Mouse (Mus musculus): Measurements from ENCODE around the gene Surf2.

The Surf2 gene

GRCm38 (mm10) chr2:26914148-26914941, 1.8 kb upstream of the Surf2 start:
- no peak for DNase-seq

GRCm38 (mm10) chr2:26916738-26917137, 571 bp downstream of the Surf2 start:
- no peak for DNase-seq

DNA sequence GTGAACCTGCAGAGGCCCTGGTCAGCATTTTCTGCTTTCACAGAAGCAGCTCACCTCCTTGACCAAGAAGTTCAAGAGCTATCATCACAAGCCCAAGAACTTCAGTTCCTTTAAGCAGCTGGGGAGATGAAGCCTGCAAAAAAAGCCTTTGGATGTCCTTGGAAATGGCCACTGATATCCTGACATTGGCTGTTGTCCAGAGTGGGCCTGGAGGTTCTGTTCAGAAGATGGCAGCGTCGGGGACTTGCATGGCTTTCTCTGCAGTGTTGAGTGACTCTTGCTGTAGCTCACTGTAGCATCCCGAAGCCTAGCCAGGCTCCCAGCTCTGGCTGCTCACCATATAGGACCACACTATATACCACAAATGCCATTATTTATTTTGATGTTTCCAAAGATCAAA, 3.5 kb downstream of the Surf2 start:
- no peak for DNase-seq

DNA sequence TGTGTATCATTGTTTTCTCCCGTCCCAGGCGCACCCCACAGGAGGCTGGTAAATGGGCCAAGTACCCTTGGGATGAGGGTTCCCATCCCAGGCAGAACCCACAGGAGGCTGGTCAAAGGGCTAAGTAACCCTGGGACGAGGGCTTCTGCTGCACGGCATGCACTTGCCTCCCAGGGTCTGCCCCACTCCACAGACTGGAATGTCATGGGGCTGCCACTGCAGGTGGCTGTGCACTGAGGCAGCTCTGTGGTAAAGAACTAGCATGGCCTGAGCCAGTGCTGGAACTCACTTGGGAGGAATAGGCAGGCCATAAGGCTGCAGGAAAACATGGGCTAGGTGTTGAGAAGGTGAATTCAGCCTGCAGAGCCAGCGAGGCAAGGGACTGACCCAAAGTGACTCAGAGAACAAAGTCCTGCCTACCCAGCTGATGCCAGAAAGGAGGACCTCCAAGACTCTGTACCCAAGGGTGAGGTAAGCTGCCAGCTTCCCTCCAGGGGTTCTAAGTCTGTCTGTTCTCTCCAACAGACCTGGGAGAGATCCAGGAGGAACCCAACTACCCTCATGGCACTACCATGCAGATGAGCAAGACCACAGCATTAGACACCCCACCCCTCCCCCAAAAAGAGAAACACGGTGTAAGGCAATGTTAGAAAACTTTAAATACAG, 4.2 kb downstream of the Surf2 start:
- no peak for DNase-seq

- no peak for DNase-seq
Observed at GRCm38 (mm10) chr2:26921784-26922183, 5.6 kb downstream of the Surf2 start.

GRCm38 (mm10) chr2:26927745-26928476, 11.7 kb downstream of the Surf2 start:
- DNase-seq = no peak

- DNase-seq = peak; percentile 52
Observed at GRCm38 (mm10) chr2:26930390-26930789, 14.2 kb downstream of the Surf2 start.

GRCm38 (mm10) chr2:26932473-26933303, 16.5 kb downstream of the Surf2 start:
- DNase-seq = no peak

DNA sequence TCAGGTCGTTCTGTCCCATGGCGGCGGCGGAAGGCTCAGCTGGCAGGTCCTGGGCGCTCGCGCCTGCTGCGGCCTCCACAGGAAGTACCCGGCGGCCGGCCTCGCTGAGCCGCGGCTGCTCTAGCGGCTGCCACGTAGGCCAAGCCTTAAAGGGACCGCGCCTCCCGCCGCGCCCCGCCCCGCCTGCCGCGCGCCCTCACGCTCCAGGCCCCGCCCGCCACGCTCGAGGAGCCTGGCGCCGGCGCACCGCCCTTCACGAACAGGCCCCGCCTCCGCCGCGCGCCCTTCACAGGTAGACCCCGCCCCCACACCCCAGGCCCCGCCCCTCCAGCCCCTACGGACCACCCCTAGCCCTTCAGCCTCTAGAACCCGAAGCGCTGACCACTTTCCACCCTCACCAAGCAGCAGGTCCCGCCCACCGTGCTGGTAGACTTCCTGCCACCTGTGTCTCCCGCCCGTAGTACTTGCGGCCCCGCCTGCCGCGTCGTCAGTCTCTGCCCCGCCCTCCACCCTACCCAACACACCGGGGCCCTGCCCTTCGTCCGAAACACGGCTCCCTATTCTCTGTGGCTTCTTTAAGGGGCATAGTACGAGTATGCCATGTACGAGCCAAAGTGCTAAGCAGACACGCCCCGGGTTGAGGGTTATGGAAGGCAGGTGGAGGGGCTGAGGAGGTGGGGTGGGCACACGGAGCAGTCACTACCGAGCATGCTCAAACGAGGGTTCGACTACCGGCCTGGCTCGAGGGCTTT, 17.3 kb downstream of the Surf2 start, which contains the start of the genes Surf4 and Stkld1:
Surf4 (minus strand) TSS at position 625 of the 752 bp plus-strand sequence.
Stkld1 (plus strand) TSS at position 744 of the 752 bp plus-strand sequence.
- peak; percentile 93 for DNase-seq

GRCm38 (mm10) chr2:26935286-26935685, 19.1 kb downstream of the Surf2 start:
- no peak for DNase-seq

GRCm38 (mm10) chr2:26936425-26936824, 20.3 kb downstream of the Surf2 start:
- DNase-seq = no peak

DNA sequence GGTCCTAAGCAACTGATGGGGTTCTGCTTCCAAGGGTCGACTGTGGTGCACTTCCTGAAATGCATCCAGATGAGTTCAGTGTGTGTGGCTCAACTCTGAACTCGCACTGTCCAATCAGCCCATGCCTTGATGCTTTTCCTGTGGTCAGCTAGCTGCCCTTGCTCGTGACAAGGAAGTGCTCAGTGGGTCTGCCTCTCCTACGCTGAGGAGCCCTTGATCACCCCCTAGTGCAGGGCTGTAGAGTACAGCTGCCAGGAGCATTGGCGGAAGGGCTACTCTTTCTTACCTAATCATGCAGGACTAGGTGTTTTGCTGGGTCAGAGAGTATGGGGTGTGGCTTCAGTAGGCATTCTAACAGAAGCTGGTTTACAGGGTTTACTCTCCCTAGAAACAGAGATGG, 25.4 kb downstream of the Surf2 start:
- no peak for DNase-seq

DNA sequence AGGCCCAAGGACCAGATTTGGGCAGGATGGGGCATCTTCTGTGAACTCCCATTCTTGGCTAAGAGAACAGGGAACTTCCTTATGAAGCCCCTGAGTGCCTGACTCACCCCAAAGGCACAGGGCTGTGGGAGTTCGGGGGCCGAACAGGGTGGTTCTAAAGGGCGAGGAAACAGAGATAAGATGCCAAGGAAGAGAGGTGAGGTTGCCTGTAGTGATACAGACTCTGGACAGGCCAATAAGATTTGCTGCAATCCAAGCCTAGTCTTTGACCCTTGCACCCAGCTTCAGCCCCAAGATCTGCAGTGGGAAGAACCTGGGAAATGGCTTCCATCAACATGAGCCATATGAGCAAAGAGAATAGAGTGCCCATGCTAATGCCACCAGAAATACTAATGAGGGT, 27.1 kb downstream of the Surf2 start:
- no peak for DNase-seq

GRCm38 (mm10) chr2:26950411-26950810, 34.2 kb downstream of the Surf2 start:
- DNase-seq = no peak

- no peak for DNase-seq
Observed at GRCm38 (mm10) chr2:26951346-26951905, 35.3 kb downstream of the Surf2 start.

GRCm38 (mm10) chr2:26952193-26952592, 36.0 kb downstream of the Surf2 start:
- no peak for DNase-seq

GRCm38 (mm10) chr2:26952866-26953265, 36.7 kb downstream of the Surf2 start:
- no peak for DNase-seq

DNA sequence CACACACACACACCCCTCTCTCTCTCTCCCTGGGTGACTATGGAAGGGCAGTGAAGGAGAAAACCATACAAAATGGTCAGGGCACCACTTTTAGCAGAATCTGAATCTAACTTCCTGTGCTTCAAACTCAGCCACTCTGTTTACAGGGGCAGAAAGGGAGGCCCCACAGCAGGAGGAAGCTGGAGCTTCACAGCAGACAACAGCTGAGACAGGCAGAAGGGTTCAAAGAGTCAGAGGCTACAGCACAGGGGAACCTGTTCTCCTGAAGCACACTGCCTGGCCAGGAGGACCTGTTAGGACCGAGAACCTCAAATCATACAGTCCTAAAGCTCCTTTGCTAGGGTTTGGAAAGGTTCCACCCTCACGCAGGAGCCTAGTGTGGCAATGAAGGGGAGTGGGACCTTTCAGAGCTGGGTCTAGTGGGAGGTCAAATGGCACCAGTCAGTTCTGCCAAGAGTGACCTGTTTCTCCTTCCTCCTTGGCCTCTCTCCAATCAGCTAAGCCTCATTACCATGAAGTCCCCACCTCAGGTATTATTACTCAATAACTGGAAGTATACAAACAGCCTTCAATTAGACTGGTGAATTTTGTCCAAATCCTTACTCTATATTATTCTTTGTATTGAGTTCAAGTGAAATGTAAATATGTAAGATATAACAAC, 38.7 kb downstream of the Surf2 start:
- no peak for DNase-seq

DNA sequence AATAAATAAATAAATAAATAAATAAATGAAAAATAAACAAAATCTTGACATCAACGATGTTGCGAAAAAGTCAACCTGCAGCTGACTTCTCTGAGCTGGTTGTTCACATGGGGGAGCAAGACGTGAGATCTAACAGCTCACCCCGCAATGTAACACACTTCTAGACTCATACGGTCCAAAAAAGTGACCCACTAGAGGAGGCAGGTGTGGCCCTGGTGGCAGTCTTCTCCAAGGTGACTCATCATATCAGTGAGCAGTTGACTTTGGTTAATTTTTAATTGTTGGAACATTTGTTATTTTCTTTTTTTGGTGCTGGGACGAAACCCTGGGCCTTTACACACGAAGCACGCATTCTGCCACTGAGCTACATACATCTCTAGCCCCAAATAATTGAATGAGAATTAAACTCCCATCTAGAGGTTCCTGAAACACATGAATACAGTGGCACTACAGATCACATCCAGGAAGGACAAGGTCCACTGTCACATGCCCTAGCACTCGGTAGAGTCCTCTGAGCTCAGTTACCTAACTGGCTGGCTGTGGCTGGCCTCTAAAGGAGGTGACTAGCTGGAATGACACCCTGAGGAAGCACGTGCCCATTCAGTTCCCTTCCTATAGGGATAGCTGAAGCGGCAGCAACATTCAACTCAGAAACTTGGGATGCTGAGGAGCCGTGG, 40.8 kb downstream of the Surf2 start:
- no peak for DNase-seq

- no peak for DNase-seq
Observed at GRCm38 (mm10) chr2:26957488-26957859, 41.3 kb downstream of the Surf2 start.

Data from right cerebral cortex, postnatal 25 days (tissue).